ENCODE assay signal across 13 mouse cellular contexts in the genomic region with DNA sequence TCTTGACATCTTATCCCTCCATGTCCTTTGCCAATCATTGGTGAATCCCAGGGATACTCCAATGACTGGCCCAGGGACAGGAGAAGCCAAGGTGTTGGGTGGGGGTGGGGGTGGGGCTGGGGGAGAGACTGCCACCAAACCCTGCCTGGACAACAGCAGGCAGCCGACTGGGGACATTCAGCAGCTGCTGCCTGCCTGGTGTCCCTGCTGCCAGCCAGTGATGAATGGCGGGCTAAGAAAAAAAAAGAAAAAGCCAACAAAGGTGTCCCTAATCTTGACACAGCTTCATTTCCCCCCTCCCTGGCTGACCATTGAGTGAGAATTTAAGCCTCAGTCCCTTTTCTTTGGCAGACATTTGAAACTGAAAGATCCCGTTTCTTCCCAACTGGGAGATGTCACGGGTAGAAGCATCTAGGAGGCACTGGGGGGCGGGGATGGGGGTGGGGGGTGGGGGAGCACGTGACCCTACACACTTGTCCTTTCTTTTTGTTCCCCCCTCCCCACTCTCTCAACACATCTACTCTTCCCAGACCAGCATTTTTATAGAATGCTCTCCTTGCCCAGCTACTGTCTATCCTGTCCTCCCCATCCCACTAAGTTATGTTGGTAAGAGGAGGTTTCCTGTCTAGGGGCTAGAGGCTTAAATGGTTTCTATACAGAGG. TPM values are rescaled to one million over a fixed set of nuclear protein-coding genes. Genes with fewer than 3 reads are reported as not detected.
DNase-seq lines count a peak whose midpoint lies in the region; ATAC-seq and TF ChIP-seq lines count a peak whose summit lies in the region.
"Had no signal": no experiment of that assay in that cellular context is flagged by ENCODE, and none has a peak within 500 bp of the region (broad histone marks: within the 10 kb centered on the region; RNA-seq: fewer than 3 reads in every experiment).

No protein-coding gene starts in this region.

- H3K4me3 ChIP-seq in lung, embryonic 16.5 days (ENCODE audit: low read length): no peak overlapping the region
- H3K4me3 ChIP-seq in midbrain, embryonic 12.5 days: no peak overlapping the region
- H3K4me3 ChIP-seq in stomach, postnatal 0 days (ENCODE audit: low read depth, low read length): no peak overlapping the region
- H3K4me3 ChIP-seq: gastrocnemius, adult 2 months; left cerebral cortex, adult 2 months had no signal

- no peaks in the 10 kb centered on the region for H3K36me3 ChIP-seq in lung, embryonic 16.5 days (ENCODE audit: control insufficient read depth, insufficient read depth, low read length)
- no peaks in the 10 kb centered on the region for H3K36me3 ChIP-seq in midbrain, embryonic 12.5 days
- H3K36me3 ChIP-seq in stomach, postnatal 0 days (ENCODE audit: control insufficient read depth, insufficient read depth, low read length): no peaks in the 10 kb centered on the region

- no peak for TF ChIP-seq CTCF in stomach, postnatal 0 days (IDR thresholded peaks at IDR 0.05; ENCODE audit: low read depth)

- TF ChIP-seq EP300 in stomach, postnatal 0 days (optimal IDR thresholded peaks at IDR 0.05): no peak

- H3K27ac ChIP-seq in lung, embryonic 16.5 days (ENCODE audit: low read length): peak overlapping the region; percentile 78
- H3K27ac ChIP-seq in midbrain, embryonic 12.5 days (replicated peaks): peak overlapping the region; percentile 64
- peak overlapping the region; percentile 93 for H3K27ac ChIP-seq in stomach, postnatal 0 days (replicated peaks)
- H3K27ac ChIP-seq: gastrocnemius, adult 2 months; kidney, postnatal 0 days; left cerebral cortex, adult 2 months had no signal

- DNase-seq in embryo, embryonic 10 days (ENCODE audit: low spot score): peak; percentile 28
- DNase-seq in embryo, embryonic 9.5 days (ENCODE audit: extremely low spot score): no peak
- DNase-seq in lung, adult 18-20 months: no peak
- no peak for DNase-seq in stomach, postnatal 0 days (ENCODE audit: low spot score)
- DNase-seq in left cerebral cortex, adult 18-20 months (ENCODE audit: low spot score in 2 of 2): no peak
- DNase-seq: cerebellum, adult 9-10 months; gastrocnemius, adult 2 months; thymus, postnatal 4 days had no signal

- peak overlapping the region; percentile 11 for H3K4me2 ChIP-seq in lung, embryonic 16.5 days (ENCODE audit: low read depth, low read length)
- peak overlapping the region; percentile 31 for H3K4me2 ChIP-seq in midbrain, embryonic 12.5 days (replicated peaks)
- H3K4me2 ChIP-seq in stomach, postnatal 0 days (replicated peaks; ENCODE audit: low read depth): 0 out of 2 replicates have a peak overlapping the region, but pooled peaks have one; percentile 11

- peaks cover 22% of the 10 kb centered on the region for H3K4me1 ChIP-seq in lung, embryonic 16.5 days (replicated peaks; ENCODE audit: control insufficient read depth, insufficient read depth, low read length)
- H3K4me1 ChIP-seq in midbrain, embryonic 12.5 days: peaks cover 44% of the 10 kb centered on the region
- no peaks in the 10 kb centered on the region for H3K4me1 ChIP-seq in stomach, postnatal 0 days (replicated peaks; ENCODE audit: control insufficient read depth, insufficient read depth)

- no peaks in the 10 kb centered on the region for H3K27me3 ChIP-seq in lung, embryonic 16.5 days (ENCODE audit: control insufficient read depth, insufficient read depth, low read depth, low read length)
- H3K27me3 ChIP-seq in midbrain, embryonic 12.5 days: peaks cover 17% of the 10 kb centered on the region; the same call in 1 of the 2 replicates
- no peaks in the 10 kb centered on the region for H3K27me3 ChIP-seq in stomach, postnatal 0 days (ENCODE audit: control insufficient read depth, insufficient read depth, low read length)

- 25% methylated on average over 6 of the region's 6 CpGs for whole genome bisulfite sequencing in lung, embryonic 16.5 days
- WGBS in midbrain, embryonic 12.5 days: 7% methylated on average over 6 of the region's 6 CpGs
- WGBS in stomach, postnatal 0 days: 23% methylated on average over 6 of the region's 6 CpGs

- H3K9ac ChIP-seq in lung, embryonic 16.5 days (ENCODE audit: low read length): no peak overlapping the region
- H3K9ac ChIP-seq in midbrain, embryonic 12.5 days (replicated peaks): no peak overlapping the region
- no peak overlapping the region for H3K9ac ChIP-seq in stomach, postnatal 0 days (ENCODE audit: low read length)

- no peaks in the 10 kb centered on the region for H3K9me3 ChIP-seq in lung, embryonic 16.5 days (ENCODE audit: control insufficient read depth, low read length)
- H3K9me3 ChIP-seq in midbrain, embryonic 12.5 days: no peaks in the 10 kb centered on the region
- no peaks in the 10 kb centered on the region for H3K9me3 ChIP-seq in stomach, postnatal 0 days (ENCODE audit: control insufficient read depth, low read length)

- no peak for ATAC-seq in lung, embryonic 16.5 days (ENCODE audit: low read depth)
- ATAC-seq in midbrain, embryonic 12.5 days (ENCODE audit: low FRiP score, low read depth): peak; percentile 75
- ATAC-seq in stomach, postnatal 0 days (ENCODE audit: low FRiP score, low TSS enrichment): no peak
- ATAC-seq in megakaryocyte-erythroid progenitor cell, adult 5-6 weeks (replicated peaks; ENCODE audit: low FRiP score, low TSS enrichment, poor library complexity, severe bottlenecking): no peak

RNA-seq across cellular contexts. Expression of a gene that starts 7.9 kb away (rescaled TPM):
- 7.8 and 9.9 TPM in 2 replicates for polyA plus RNA-seq in lung, embryonic 16.5 days (2015; fragmentation: Nextera tagmentation; extraction: Ambion mirVana)
- polyA plus RNA-seq in midbrain, embryonic 12.5 days (2016; fragmentation: Nextera tagmentation; extraction: Ambion mirVana): 7.4 and 8.3 TPM in 2 replicates
- 7.8 and 9.0 TPM in 2 replicates for polyA plus RNA-seq in stomach, postnatal 0 days (2015; fragmentation: Nextera tagmentation; extraction: Ambion mirVana)
- total RNA-seq in megakaryocyte-erythroid progenitor cell, adult 5-6 weeks (2014; fragmentation: Nextera tagmentation): not detected in 2 replicates
- not detected in 2 replicates for total RNA-seq in megakaryocyte-erythroid progenitor cell, adult 5-6 weeks (2017)
- 100 to 1,000 TPM; 118 to 119 TPM for total RNA-seq in left cerebral cortex, adult 18-20 months (2021)
- total RNA-seq: gastrocnemius, adult 2 months had no signal
